Mouse (Mus musculus) myocyte (in vitro differentiated cells): ENCODE measurements around the gene Jakmip3.

Experiments
- E2F4 ChIP-seq: IDR thresholded peaks from one replicate; pipeline ENCODE4 v1.6.1; 2011; ENCODE audit warnings: mild to moderate bottlenecking, control low read depth, moderate library complexity; ENCODE audit not compliant: insufficient read depth
- POLR2A ChIP-seq: IDR thresholded peaks from one replicate; pipeline ENCODE4 v1.6.1; 2011; ENCODE audit warnings: low read depth, mild to moderate bottlenecking, control low read depth, moderate library complexity; ENCODE audit not compliant: insufficient read length
- USF1 ChIP-seq: IDR thresholded peaks from one replicate; pipeline ENCODE4 v1.6.1; 2011; ENCODE audit warnings: low read depth, mild to moderate bottlenecking, control low read depth, moderate library complexity

DNA sequence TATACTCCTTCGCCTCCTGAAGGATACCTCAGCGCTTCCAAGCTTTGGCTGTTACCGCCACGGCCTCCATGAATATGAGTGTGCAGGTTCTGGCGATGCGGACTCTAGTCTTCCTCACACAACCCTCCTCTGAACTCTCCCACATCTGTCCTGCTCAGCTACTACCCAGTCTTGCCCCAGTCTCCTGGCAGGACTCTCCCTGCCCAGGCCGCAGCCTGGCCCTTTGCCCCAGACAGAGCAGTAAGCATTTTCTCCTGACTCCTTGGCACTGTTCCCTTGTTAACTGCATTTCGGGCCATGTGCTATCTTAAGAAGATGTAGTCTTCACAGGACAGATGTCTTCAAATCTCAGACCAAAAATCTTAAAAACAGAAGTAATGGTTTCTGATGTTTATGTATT, 18.9 kb upstream of the Jakmip3 start:
- TF ChIP-seq USF1 (no peak), E2F4 (no peak), POLR2A (no peak)
